Comparison of ENCODE assay signal across 11 mouse cellular contexts in the genomic region with DNA sequence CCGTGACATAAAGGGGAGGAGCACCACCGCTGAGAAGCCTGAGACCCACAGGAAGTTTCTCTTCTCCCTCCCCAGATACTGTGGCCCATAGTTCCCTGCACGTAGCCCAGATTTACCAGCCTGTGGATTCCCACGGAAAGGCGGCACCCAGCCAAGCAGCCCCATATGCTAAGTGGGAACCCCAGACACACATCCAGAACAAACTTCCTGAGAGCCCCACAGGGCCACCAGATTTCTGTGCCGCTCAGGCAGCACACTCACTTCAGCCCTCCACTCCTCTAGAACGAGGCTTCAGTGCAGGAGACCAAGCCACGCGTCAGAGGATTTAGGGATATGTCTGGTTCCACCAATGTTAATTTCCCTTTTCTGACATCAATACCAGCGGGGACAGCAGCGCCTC.
DNase-seq lines count a peak whose midpoint lies in the region; ATAC-seq lines count a peak whose summit lies in the region.
"Had no signal": no experiment of that assay in that cellular context is flagged by ENCODE, and none has a peak within 500 bp of the region (broad histone marks: within the 10 kb centered on the region; RNA-seq: fewer than 3 reads in every experiment).

No protein-coding gene starts in this region.

- H3K4me2 ChIP-seq in heart, embryonic 14.5 days (ENCODE audit: low read length), result peak overlapping the region; percentile 45
- H3K4me2 ChIP-seq in lung, embryonic 16.5 days (ENCODE audit: low read depth, low read length), result peak overlapping the region; percentile 27
- H3K4me2 ChIP-seq in midbrain, embryonic 11.5 days, result no peak overlapping the region

- H3K4me1 ChIP-seq in heart, embryonic 14.5 days (ENCODE audit: control insufficient read depth in 2 of 2, insufficient read depth in 2 of 2, low read length in 2 of 2), result peaks cover 19 to 38% of the 10 kb centered on the region in 2 experiments
- peaks cover 23% of the 10 kb centered on the region for H3K4me1 ChIP-seq in lung, embryonic 16.5 days (replicated peaks; ENCODE audit: control insufficient read depth, insufficient read depth, low read length)
- H3K4me1 ChIP-seq in midbrain, embryonic 11.5 days (ENCODE audit: control insufficient read depth, insufficient read depth, low read length), result 0 out of 2 replicates have a peak, but pooled peaks cover 3% of the 10 kb centered on the region
- H3K4me1 ChIP-seq: megakaryocyte, embryonic 14.5 days had no signal

- intact Hi-C loops in heart, postnatal 14 days (cut with DNase I), result no loop called here

- DNase-seq in heart, postnatal 14 days, result no peak
- no peak for DNase-seq in lung, postnatal 14 days
- DNase-seq in cerebellum, postnatal 36 days, result peak; percentile 70 to 79
- peak; percentile 56 for DNase-seq in right cerebral cortex, adult 18-20 months
- DNase-seq in midbrain, embryonic 11.5 days (ENCODE audit: low spot score, missing footprints), result no peak
- DNase-seq: heart, adult 18-20 months had no signal

- peak overlapping the region; percentile 47 to 69; a peak in 2 of 4 replicates for H3K27ac ChIP-seq in heart, embryonic 14.5 days (replicated peaks in 1 of 2; ENCODE audit: control insufficient read depth in 1 of 2, insufficient read depth in 1 of 2, low read depth in 2 of 2, low read length in 2 of 2)
- H3K27ac ChIP-seq in lung, embryonic 16.5 days (ENCODE audit: low read length), result no peak overlapping the region
- no peak overlapping the region for H3K27ac ChIP-seq in midbrain, embryonic 11.5 days (ENCODE audit: low read depth, low read length)

- H3K27me3 ChIP-seq in heart, embryonic 14.5 days (ENCODE audit: control insufficient read depth, insufficient read depth, low read length), result no peaks in the 10 kb centered on the region
- no peaks in the 10 kb centered on the region for H3K27me3 ChIP-seq in lung, embryonic 16.5 days (ENCODE audit: control insufficient read depth, insufficient read depth, low read depth, low read length)
- no peaks in the 10 kb centered on the region for H3K27me3 ChIP-seq in midbrain, embryonic 11.5 days (ENCODE audit: control insufficient read depth, insufficient read depth, low read length)
- H3K27me3 ChIP-seq: CH12.LX; megakaryocyte, embryonic 14.5 days had no signal

- 0 out of 2 replicates have a peak, but pooled peaks have one; percentile 20 for ATAC-seq in heart, embryonic 14.5 days (ENCODE audit: insufficient number of reproducible peaks, insufficient read depth, low FRiP score, low read depth)
- peak; percentile 43 for ATAC-seq in lung, embryonic 16.5 days (ENCODE audit: low read depth)
- ATAC-seq in midbrain, embryonic 11.5 days (ENCODE audit: low FRiP score), result no peak
- no peak for ATAC-seq in inflammation-experienced regulatory T-cells, adult 6 months

- no peaks in the 10 kb centered on the region for H3K36me3 ChIP-seq in heart, embryonic 14.5 days (ENCODE audit: control insufficient read depth, insufficient read depth, low read length)
- no peaks in the 10 kb centered on the region for H3K36me3 ChIP-seq in lung, embryonic 16.5 days (ENCODE audit: control insufficient read depth, insufficient read depth, low read length)
- no peaks in the 10 kb centered on the region for H3K36me3 ChIP-seq in midbrain, embryonic 11.5 days (ENCODE audit: control insufficient read depth, insufficient read depth, low read length)

- no peaks in the 10 kb centered on the region for H3K9me3 ChIP-seq in heart, embryonic 14.5 days (ENCODE audit: control insufficient read depth, low read length)
- no peaks in the 10 kb centered on the region for H3K9me3 ChIP-seq in lung, embryonic 16.5 days (ENCODE audit: control insufficient read depth, low read length)
- H3K9me3 ChIP-seq in midbrain, embryonic 11.5 days (ENCODE audit: control insufficient read depth, low read length), result no peaks in the 10 kb centered on the region

- peak overlapping the region; percentile 47 for H3K9ac ChIP-seq in heart, embryonic 14.5 days (ENCODE audit: low read length)
- H3K9ac ChIP-seq in lung, embryonic 16.5 days (ENCODE audit: low read length), result no peak overlapping the region
- H3K9ac ChIP-seq in midbrain, embryonic 11.5 days (ENCODE audit: low read length), result no peak overlapping the region

- WGBS in heart, embryonic 14.5 days, result 25% methylated on average over 11 of the region's 11 CpGs
- WGBS in lung, embryonic 16.5 days, result 34% methylated on average over 11 of the region's 11 CpGs
- WGBS in midbrain, embryonic 11.5 days, result 75% methylated on average over 11 of the region's 11 CpGs

- H3K4me3 ChIP-seq in heart, embryonic 14.5 days (ENCODE audit: control insufficient read depth in 1 of 2, insufficient read depth in 1 of 2, low read depth in 1 of 2, low read length in 2 of 2), result peak overlapping the region in 1 of 2 experiments; percentile 8; a peak in 1 of 4 replicates
- no peak overlapping the region for H3K4me3 ChIP-seq in lung, embryonic 16.5 days (ENCODE audit: low read length)
- no peak overlapping the region for H3K4me3 ChIP-seq in midbrain, embryonic 11.5 days (ENCODE audit: low read depth, low read length)
- H3K4me3 ChIP-seq: megakaryocyte, embryonic 14.5 days had no signal

Comparison
In these comparisons a context has a peak if more than half of its experiments do, and no peak if none do; other contexts are left out.
1. ATAC-seq: peak in heart, embryonic 14.5 days (single experiment) and lung, embryonic 16.5 days (single experiment); none in midbrain, embryonic 11.5 days (single experiment) and inflammation-experienced regulatory T-cells, adult 6 months (single experiment).
2. H3K27ac ChIP-seq: peak in heart, embryonic 14.5 days (2 of 2); none in lung, embryonic 16.5 days (single experiment) and midbrain, embryonic 11.5 days (single experiment).
3. DNase-seq: peak in cerebellum, postnatal 36 days (2 of 2) and right cerebral cortex, adult 18-20 months (single experiment); none in heart, postnatal 14 days (0 of 2), lung, postnatal 14 days (single experiment) and midbrain, embryonic 11.5 days (single experiment).